Mouse (Mus musculus) lung, postnatal 0 days (tissue): ENCODE measurements around the gene Tdgf1.

ENCODE experiments used
- CTCF ChIP-seq: IDR thresholded peaks from 2 replicates; pipeline ENCODE4 v1.5.1; 2016; ENCODE audit warnings: antibody characterized with exemption, mild to moderate bottlenecking
- EP300 ChIP-seq: IDR thresholded peaks from 2 replicates; pipeline ENCODE4 v1.6.1; 2016; ENCODE audit warnings: antibody characterized with exemption, mild to moderate bottlenecking, control low read depth

DNA sequence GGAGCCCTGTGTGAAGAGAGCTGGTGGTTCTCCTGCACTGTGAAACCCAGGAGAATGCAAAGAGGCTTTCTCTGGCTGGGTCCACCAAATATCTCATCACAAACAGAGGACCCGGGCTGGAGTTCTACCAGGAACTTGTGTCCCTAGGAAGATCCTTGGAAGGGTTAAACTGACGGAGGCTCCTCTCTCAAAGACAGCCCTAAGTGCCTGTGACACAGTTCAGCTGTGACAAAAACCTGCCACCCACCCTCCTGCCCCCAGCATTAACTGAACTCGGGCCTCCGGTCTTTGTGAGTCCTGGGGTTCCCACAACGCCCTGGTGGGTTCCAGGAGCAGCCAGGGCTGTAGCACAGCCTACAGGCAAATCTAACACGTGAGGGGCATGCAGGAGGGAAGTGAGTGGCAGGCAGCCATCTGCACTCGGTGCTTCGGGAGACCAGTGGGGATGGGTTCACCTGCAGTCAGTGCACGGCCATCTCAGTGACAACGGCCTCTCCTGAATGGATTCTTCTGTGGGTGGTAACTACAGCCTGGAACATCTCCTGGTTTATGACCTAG is 46.4 kb downstream of the Tdgf1 start:
- TF ChIP-seq CTCF (no peak), EP300 (no peak)
